Mouse (Mus musculus) Patski (cell line): ENCODE measurements around the gene Met. TPM values are rescaled to one million over a fixed set of nuclear protein-coding genes. Genes with fewer than 3 reads are reported as not detected.

Experiments used
- ATAC-seq: fragments of 100-300 bp; one replicate; pipeline ENCODE4 v1.8.0; 2021
- CTCF ChIA-PET: fragments of 350-600 bp; sonication (Branson Sonifier 250); formaldehyde crosslinking; loops from one replicate; lab custom pipeline; 2022; ENCODE audit warnings: inconsistent platforms; lab: Charles Lee
- POLR2A ChIA-PET: fragments of 350-600 bp; sonication (Branson Sonifier 250); formaldehyde crosslinking; loops from one replicate; lab custom pipeline; 2022; ENCODE audit warnings: antibody characterized with exemption, inconsistent platforms; lab: Charles Lee
- DNase-seq: peaks from one replicate; pipeline ENCODE4 v3.0.0-alpha.2; 2011; ENCODE audit warnings: low read depth, low spot score
- H3K27me3 ChIP-seq: fragments of 371-371 bp; one replicate; pipeline ENCODE4 v1.5.1; 2021
- CTCF ChIP-seq: fragments of 100-300 bp; IDR thresholded peaks from one replicate; pipeline ENCODE4 v1.5.1; 2021
- in situ Hi-C: fragments of 300-500 bp; cut with MboI; formaldehyde crosslinking; loops from 3 replicates; pipeline ENCODE4 v1.11.1; 2018; ENCODE audit warnings: low pct_unique_long_range_greater_than_20kb, mixed read lengths
- polyA plus RNA-seq: library from polyadenylated mRNA; unstranded; gene quantifications from one replicate; pipeline ENCODE4 v1.2.3, GENCODE M21; 2021

Met gene
- polyA plus RNA-seq, 1 experiment from 2014 or later: 128 TPM

GRCm38 (mm10) chr6:17541615-17542014 lies 78.0 kb downstream of the Met start:
- in situ Hi-C loops: no loop called here
- H3K27me3 ChIP-seq: no peaks in the 10 kb centered on the region
- POLR2A ChIA-PET: no interaction called here
- DNase-seq (no peak), ATAC-seq (no peak)
- CTCF ChIA-PET: interaction anchor here (1.4 kb wide), 2 partner anchors 8 to 9 kb away, joined by 3 to 4 read pairs; no protein-coding TSS in a partner anchor
- no peak for TF ChIP-seq CTCF

GRCm38 (mm10) chr6:17542383-17542782 lies 78.8 kb downstream of the Met start:
- TF ChIP-seq CTCF: no peak
- no peak for ATAC-seq
- ChIA-PET CTCF (interaction anchor here (1.4 kb wide), 2 partner anchors 8 to 9 kb away, joined by 3 to 4 read pairs; no protein-coding TSS in a partner anchor), POLR2A (no interaction called here)
- no peak for DNase-seq
- in situ Hi-C loops: no loop called here
- no peaks in the 10 kb centered on the region for H3K27me3 ChIP-seq

- in situ Hi-C loops: no loop called here
- CTCF ChIA-PET: interaction anchor here (1.5 to 2.5 kb wide), 3 partner anchors 9 to 15 kb away, joined by 5 to 12 read pairs (median 6); no protein-coding TSS in a partner anchor
- POLR2A ChIA-PET: interaction anchor here (3.2 kb wide), 1 partner anchor 11 kb away, joined by 12 read pairs; no protein-coding TSS in a partner anchor
- ATAC-seq (no peak), DNase-seq (no peak)
- no peaks in the 10 kb centered on the region for H3K27me3 ChIP-seq
- no peak for TF ChIP-seq CTCF
These were observed 81.9 kb downstream of the Met start for GRCm38 (mm10) chr6:17545480-17545879.

- DNase-seq (peak; percentile 51), ATAC-seq (peak; percentile 51)
- POLR2A ChIA-PET: interaction anchor here (3.2 kb wide), 1 partner anchor 12 kb away, joined by 12 read pairs; no protein-coding TSS in a partner anchor
- CTCF ChIA-PET: interaction anchor here (1.3 to 1.7 kb wide), 3 partner anchors 8 to 82 kb away, joined by 4 to 5 read pairs (median 5); no protein-coding TSS in a partner anchor
- in situ Hi-C loops: no loop called here
- H3K27me3 ChIP-seq: no peaks in the 10 kb centered on the region
- no peak for TF ChIP-seq CTCF
These were observed 82.7 kb downstream of the Met start for GRCm38 (mm10) chr6:17546341-17546740.

- ChIA-PET CTCF (interaction anchor here (0.9 to 1.7 kb wide), 3 partner anchors 27 to 82 kb away, joined by 3 to 5 read pairs (median 4); no protein-coding TSS in a partner anchor), POLR2A (no interaction called here)
- in situ Hi-C loops: no loop called here
- ATAC-seq: peak; percentile 70
- TF ChIP-seq CTCF: no peak
- peak; percentile 72 for DNase-seq
- no peaks in the 10 kb centered on the region for H3K27me3 ChIP-seq
These were observed 83.2 kb downstream of the Met start for GRCm38 (mm10) chr6:17546825-17547224.

- ATAC-seq: no peak
These were observed 85.2 kb downstream of the Met start for GRCm38 (mm10) chr6:17548786-17549185.

GRCm38 (mm10) chr6:17549645-17550044 lies 86.0 kb downstream of the Met start:
- no peak for TF ChIP-seq CTCF
- in situ Hi-C loops: loop anchor here (10.0 to 25.0 kb wide), 2 partner anchors 85 to 1812 kb away; partner anchors contain the start of gene Met
- H3K27me3 ChIP-seq: no peaks in the 10 kb centered on the region
- DNase-seq (peak; percentile 48), ATAC-seq (peak; percentile 61)
- POLR2A ChIA-PET: interaction anchor here (0.9 kb wide), 1 partner anchor 83 kb away, joined by 3 read pairs; no protein-coding TSS in a partner anchor
- CTCF ChIA-PET: interaction anchor here (1.9 to 2.0 kb wide), 2 partner anchors 10 to 64 kb away, joined by 5 to 6 read pairs; no protein-coding TSS in a partner anchor

More at GRCm38 (mm10) chr6:17548786-17549185, 85.2 kb downstream of the Met start:
- POLR2A ChIA-PET: interaction anchor here (0.7 kb wide), 1 partner anchor 9 kb away, joined by 3 read pairs; no protein-coding TSS in a partner anchor
- CTCF ChIA-PET: interaction anchor here (1.9 kb wide), 1 partner anchor 63 kb away, joined by 5 read pairs; no protein-coding TSS in a partner anchor
- DNase-seq: no peak
- in situ Hi-C loops: no loop called here
- H3K27me3 ChIP-seq: no peaks in the 10 kb centered on the region
- no peak for TF ChIP-seq CTCF

GRCm38 (mm10) chr6:17554263-17554662 lies 90.7 kb downstream of the Met start:
- DNase-seq (no peak), ATAC-seq (no peak)
- CTCF ChIA-PET: interaction anchor here (1.7 kb wide), 1 partner anchor 8 kb away, joined by 5 read pairs; no protein-coding TSS in a partner anchor
- in situ Hi-C loops: loop anchor here (10.0 to 25.0 kb wide), 2 partner anchors 89 to 1817 kb away; partner anchors contain the start of gene Met
- POLR2A ChIA-PET: interaction anchor here (0.6 kb wide), 1 partner anchor 424 kb away, joined by 5 read pairs; no protein-coding TSS in a partner anchor
- no peak for TF ChIP-seq CTCF
- no peaks in the 10 kb centered on the region for H3K27me3 ChIP-seq

GRCm38 (mm10) chr6:17554757-17555156 lies 91.2 kb downstream of the Met start:
- in situ Hi-C loops: loop anchor here (5.0 to 25.0 kb wide), 3 partner anchors 72 to 1817 kb away; partner anchors contain the start of gene Met
- ChIA-PET POLR2A (interaction anchor here (0.6 kb wide), 1 partner anchor 424 kb away, joined by 5 read pairs; no protein-coding TSS in a partner anchor), CTCF (interaction anchor here (1.7 kb wide), 1 partner anchor 9 kb away, joined by 5 read pairs; no protein-coding TSS in a partner anchor)
- TF ChIP-seq CTCF: peak; percentile 40
- DNase-seq (peak; percentile 91), ATAC-seq (peak; percentile 90)
- no peaks in the 10 kb centered on the region for H3K27me3 ChIP-seq

- TF ChIP-seq CTCF: no peak
- ATAC-seq: no peak
These were observed 92.1 kb downstream of the Met start for GRCm38 (mm10) chr6:17555719-17556118.

More at GRCm38 (mm10) chr6:17555719-17556118, 92.1 kb downstream of the Met start:
- ChIA-PET POLR2A (no interaction called here), CTCF (interaction anchor here (1.7 kb wide), 1 partner anchor 10 kb away, joined by 5 read pairs; no protein-coding TSS in a partner anchor)
- in situ Hi-C loops: loop anchor here (5.0 to 25.0 kb wide), 3 partner anchors 73 to 1818 kb away; partner anchors contain the start of gene Met
- DNase-seq: no peak
- no peaks in the 10 kb centered on the region for H3K27me3 ChIP-seq
